Mouse (Mus musculus) embryonic facial prominence, embryonic 10.5 days (tissue): ENCODE data around the gene Rps8. TPM values are rescaled to one million over a fixed set of nuclear protein-coding genes. Genes with fewer than 3 reads are reported as not detected.
A peak's percentile ranks its signal among the peaks of the same experiment; 100 is the strongest.

Experiments
- DNase-seq: peaks from one replicate; pipeline ENCODE4 v3.0.0-alpha.2; 2017; ENCODE audit warnings: low spot score
- H3K27ac ChIP-seq: fragments of 300-500 bp; sonication (generic); replicated peaks from 2 replicates; pipeline ENCODE4 v1.5.1; 2016; ENCODE audit warnings: mild to moderate bottlenecking
- H3K27me3 ChIP-seq: fragments of 300-500 bp; sonication (generic); replicated peaks from 2 replicates; pipeline ENCODE4 v1.6.1; 2016; ENCODE audit warnings: low read depth, mild to moderate bottlenecking; ENCODE audit not compliant: poor library complexity, severe bottlenecking
- H3K36me3 ChIP-seq: fragments of 300-500 bp; sonication (generic); replicated peaks from 2 replicates; pipeline ENCODE4 v1.6.1; 2016; ENCODE audit warnings: mild to moderate bottlenecking, moderate library complexity
- H3K4me1 ChIP-seq: fragments of 300-500 bp; sonication (generic); 2 replicates; pipeline ENCODE4 v1.6.1; 2016
- H3K4me3 ChIP-seq: fragments of 300-500 bp; sonication (generic); 2 replicates; pipeline ENCODE4 v1.5.1; 2016; ENCODE audit warnings: mild to moderate bottlenecking, moderate library complexity
- H3K9me3 ChIP-seq: fragments of 300-500 bp; sonication (generic); 2 replicates; pipeline ENCODE4 v1.6.1; 2016; ENCODE audit warnings: mild to moderate bottlenecking
- WGBS: fragments of 180-500 bp; shearing (Covaris S2); methylation state at CpG from one replicate; pipeline ENCODE4 v1.1.7; 2016; 5-methylcytosine and 5-hydroxymethylcytosine counted together
- polyA plus RNA-seq: library from polyadenylated mRNA; unstranded; fragments of >200 nt; fragmentation: Nextera tagmentation; extraction: Ambion mirVana; gene quantifications from 2 replicates; pipeline ENCODE4 v1.2.1, GENCODE M21; 2016

Gene Rps8
- polyA plus RNA-seq, 1 experiment from 2014 or later = 897 TPM

GRCm38 (mm10) chr4:117119636-117120035, 36.4 kb downstream of the Rps8 start:
- DNase-seq = no peak
- Histone ChIP-seq H3K36me3 (peaks cover 16% of the 10 kb centered on the region), H3K27ac (peak overlapping the region; percentile 93), H3K27me3 (no peaks in the 10 kb centered on the region), H3K9me3 (no peaks in the 10 kb centered on the region), H3K4me3 (peak overlapping the region; percentile 85), H3K4me1 (peaks cover 25% of the 10 kb centered on the region)
- WGBS = 81% methylated on average over 5 of the region's 5 CpGs

GRCm38 (mm10) chr4:117117931-117118330, 38.1 kb downstream of the Rps8 start:
- Histone ChIP-seq H3K27ac (no peak overlapping the region), H3K9me3 (no peaks in the 10 kb centered on the region), H3K4me1 (peaks cover 15% of the 10 kb centered on the region), H3K27me3 (no peaks in the 10 kb centered on the region), H3K36me3 (peaks cover 33% of the 10 kb centered on the region), H3K4me3 (no peak overlapping the region)
- DNase-seq = no peak
- 95% methylated on average over 7 of the region's 7 CpGs for WGBS

GRCm38 (mm10) chr4:117115592-117115991, 40.5 kb downstream of the Rps8 start:
- peaks cover 54% of the 10 kb centered on the region for H3K36me3 ChIP-seq

GRCm38 (mm10) chr4:117113237-117113636, 42.8 kb downstream of the Rps8 start:
- H3K27me3 ChIP-seq = no peaks in the 10 kb centered on the region
- H3K36me3 ChIP-seq = peaks cover 77% of the 10 kb centered on the region
- no peak overlapping the region for H3K4me3 ChIP-seq
- H3K4me1 ChIP-seq = no peaks in the 10 kb centered on the region
- H3K27ac ChIP-seq = no peak overlapping the region
- DNase-seq = no peak
- no peaks in the 10 kb centered on the region for H3K9me3 ChIP-seq
- WGBS = 77% methylated on average over 1 of the region's 1 CpGs

More at GRCm38 (mm10) chr4:117115592-117115991, 40.5 kb downstream of the Rps8 start:
- Histone ChIP-seq H3K4me3 (no peak overlapping the region), H3K27ac (no peak overlapping the region), H3K27me3 (no peaks in the 10 kb centered on the region), H3K9me3 (no peaks in the 10 kb centered on the region), H3K4me1 (peaks cover 6% of the 10 kb centered on the region)
- WGBS = 88% methylated on average over 5 of the region's 5 CpGs
- no peak for DNase-seq

GRCm38 (mm10) chr4:117110985-117111384, 45.1 kb downstream of the Rps8 start:
- Histone ChIP-seq H3K27ac (no peak overlapping the region), H3K36me3 (peaks cover 94% of the 10 kb centered on the region), H3K4me3 (no peak overlapping the region), H3K4me1 (peaks cover under 1% of the 10 kb centered on the region; the same call in 1 of the 2 replicates), H3K9me3 (no peaks in the 10 kb centered on the region), H3K27me3 (no peaks in the 10 kb centered on the region)
- 93% methylated on average over 11 of the region's 11 CpGs for WGBS
- DNase-seq = no peak

GRCm38 (mm10) chr4:117110249-117110648, 45.8 kb downstream of the Rps8 start:
- peaks cover 94% of the 10 kb centered on the region for H3K36me3 ChIP-seq
- H3K27ac ChIP-seq = no peak overlapping the region
- 92% methylated on average over 13 of the region's 13 CpGs for WGBS
- no peak overlapping the region for H3K4me3 ChIP-seq
- no peak for DNase-seq
- peaks cover 8% of the 10 kb centered on the region; the same call in 1 of the 2 replicates for H3K4me1 ChIP-seq
- no peaks in the 10 kb centered on the region for H3K9me3 ChIP-seq
- H3K27me3 ChIP-seq = no peaks in the 10 kb centered on the region

- WGBS = 94% methylated on average over 25 of the region's 25 CpGs
Measured at GRCm38 (mm10) chr4:117109330-117109729, 46.7 kb downstream of the Rps8 start.

GRCm38 (mm10) chr4:117108524-117108849, 47.6 kb downstream of the Rps8 start:
- H3K36me3 ChIP-seq = peaks cover 92% of the 10 kb centered on the region
- no peak overlapping the region for H3K27ac ChIP-seq
- DNase-seq = no peak
- H3K9me3 ChIP-seq = no peaks in the 10 kb centered on the region
- H3K4me1 ChIP-seq = peaks cover 15% of the 10 kb centered on the region
- no peaks in the 10 kb centered on the region for H3K27me3 ChIP-seq
- WGBS = 95% methylated on average over 6 of the region's 6 CpGs
- no peak overlapping the region for H3K4me3 ChIP-seq

More at GRCm38 (mm10) chr4:117109330-117109729, 46.7 kb downstream of the Rps8 start:
- Histone ChIP-seq H3K36me3 (peaks cover 95% of the 10 kb centered on the region), H3K4me1 (peaks cover 12% of the 10 kb centered on the region; the same call in 1 of the 2 replicates), H3K27ac (no peak overlapping the region), H3K4me3 (no peak overlapping the region), H3K9me3 (no peaks in the 10 kb centered on the region), H3K27me3 (no peaks in the 10 kb centered on the region)
- DNase-seq = no peak

- DNase-seq = no peak
Measured at GRCm38 (mm10) chr4:117107813-117108523, 48.1 kb downstream of the Rps8 start.

GRCm38 (mm10) chr4:117105127-117105526, 50.9 kb downstream of the Rps8 start:
- DNase-seq = no peak
- Histone ChIP-seq H3K4me3 (no peak overlapping the region), H3K27me3 (no peaks in the 10 kb centered on the region), H3K27ac (no peak overlapping the region), H3K4me1 (peaks cover 21% of the 10 kb centered on the region), H3K9me3 (no peaks in the 10 kb centered on the region), H3K36me3 (peaks cover 90% of the 10 kb centered on the region)
- WGBS = 79% methylated on average over 10 of the region's 10 CpGs

More at GRCm38 (mm10) chr4:117107813-117108523, 48.1 kb downstream of the Rps8 start:
- Histone ChIP-seq H3K27ac (0 out of 2 replicates have a peak overlapping the region, but pooled peaks have one; percentile 19), H3K9me3 (no peaks in the 10 kb centered on the region), H3K36me3 (peaks cover 92% of the 10 kb centered on the region), H3K4me1 (peaks cover 15% of the 10 kb centered on the region), H3K4me3 (no peak overlapping the region), H3K27me3 (no peaks in the 10 kb centered on the region)
- 93% methylated on average over 18 of the region's 18 CpGs for WGBS

- DNase-seq = no peak
- WGBS = 78% methylated on average over 10 of the region's 10 CpGs
- peaks cover 90% of the 10 kb centered on the region for H3K36me3 ChIP-seq
Measured at GRCm38 (mm10) chr4:117104672-117105071, 51.4 kb downstream of the Rps8 start.

More at GRCm38 (mm10) chr4:117104672-117105071, 51.4 kb downstream of the Rps8 start:
- Histone ChIP-seq H3K27me3 (no peaks in the 10 kb centered on the region), H3K4me3 (no peak overlapping the region), H3K4me1 (peaks cover 21% of the 10 kb centered on the region), H3K27ac (no peak overlapping the region), H3K9me3 (no peaks in the 10 kb centered on the region)
